Mouse (Mus musculus) intestine, embryonic 16.5 days (tissue): ENCODE data around the gene Ece1. TPM values are rescaled to one million over a fixed set of nuclear protein-coding genes. Genes with fewer than 3 reads are reported as not detected.

Experiments
- ATAC-seq: fragments of 200-750 bp; cut with Nextera tagmentation; 2 replicates; pipeline ENCODE4 v1.8.0; 2017; ENCODE audit warnings: moderate TSS enrichment, moderate library complexity
- H3K27ac ChIP-seq: fragments of 300-500 bp; sonication (generic); 2 replicates; pipeline ENCODE4 v1.5.1; 2014; ENCODE audit warnings: mild to moderate bottlenecking, low read length
- H3K27me3 ChIP-seq: fragments of 300-500 bp; sonication (generic); replicated peaks from 2 replicates; pipeline ENCODE4 v1.6.1; 2014; ENCODE audit warnings: low read length, control low read depth, mixed read lengths; ENCODE audit not compliant: control insufficient read depth, insufficient read depth
- H3K36me3 ChIP-seq: fragments of 300-500 bp; sonication (generic); 2 replicates; pipeline ENCODE4 v1.6.1; 2014; ENCODE audit warnings: low read length, control low read depth; ENCODE audit not compliant: control insufficient read depth, insufficient read depth
- H3K4me1 ChIP-seq: fragments of 300-500 bp; sonication (generic); 2 replicates; pipeline ENCODE4 v1.6.1; 2014; ENCODE audit warnings: low read length, control low read depth, mixed read lengths; ENCODE audit not compliant: control insufficient read depth, insufficient read depth
- H3K4me2 ChIP-seq: fragments of 300-500 bp; sonication (generic); 2 replicates; pipeline ENCODE4 v1.6.1; 2014; ENCODE audit warnings: low read depth, low read length, control low read depth
- H3K4me3 ChIP-seq: fragments of 300-500 bp; sonication (generic); 2 replicates; pipeline ENCODE4 v1.5.1; 2014; ENCODE audit warnings: mild to moderate bottlenecking, low read length
- H3K9ac ChIP-seq: fragments of 300-500 bp; sonication (generic); 2 replicates; pipeline ENCODE4 v1.6.1; 2014; ENCODE audit warnings: low read depth, low read length
- H3K9me3 ChIP-seq: fragments of 300-500 bp; sonication (generic); 2 replicates; pipeline ENCODE4 v1.6.1; 2016; ENCODE audit warnings: low read length, control low read depth; ENCODE audit not compliant: control insufficient read depth
- WGBS: fragments of 180-500 bp; shearing (Covaris S2); extraction: QIAGEN DNeasy Blood & Tissue Kit; methylation state at CpG from one replicate; pipeline ENCODE4 v1.1.7; 2014; 5-methylcytosine and 5-hydroxymethylcytosine counted together
- polyA plus RNA-seq: library from polyadenylated mRNA; unstranded; fragments of >200 nt; fragmentation: Nextera tagmentation; extraction: Ambion mirVana; gene quantifications from 2 replicates; pipeline ENCODE4 v1.2.1, GENCODE M21; 2015

Ece1 gene
- polyA plus RNA-seq, 1 experiment from 2014 or later = 56.0 TPM

- Histone ChIP-seq H3K27me3 (no peaks in the 10 kb centered on the region), H3K4me1 (peaks cover 66% of the 10 kb centered on the region), H3K9me3 (no peaks in the 10 kb centered on the region), H3K9ac (peak overlapping the region; percentile 53), H3K4me2 (peak overlapping the region; percentile 39), H3K36me3 (no peaks in the 10 kb centered on the region), H3K27ac (peak overlapping the region; percentile 63), H3K4me3 (peak overlapping the region; percentile 19)
- 36% methylated on average over 9 of the region's 9 CpGs for WGBS
- no peak for ATAC-seq
Observed at GRCm38 (mm10) chr4:137864769-137865168, 2.7 kb downstream of the Ece1 start.

GRCm38 (mm10) chr4:137865221-137865641 is 3.2 kb downstream of the Ece1 start:
- peaks cover 68% of the 10 kb centered on the region for H3K4me1 ChIP-seq
- H3K27ac ChIP-seq = peak overlapping the region; percentile 63
- H3K27me3 ChIP-seq = no peaks in the 10 kb centered on the region
- peak overlapping the region; percentile 53 for H3K9ac ChIP-seq
- no peak for ATAC-seq
- H3K9me3 ChIP-seq = no peaks in the 10 kb centered on the region
- peak overlapping the region; percentile 19 for H3K4me3 ChIP-seq
- peak overlapping the region; percentile 39 for H3K4me2 ChIP-seq
- WGBS = 54% methylated on average over 10 of the region's 10 CpGs
- H3K36me3 ChIP-seq = no peaks in the 10 kb centered on the region

GRCm38 (mm10) chr4:137866206-137866863 is 4.3 kb downstream of the Ece1 start:
- 47% methylated on average over 19 of the region's 19 CpGs for WGBS
- Histone ChIP-seq H3K27me3 (no peaks in the 10 kb centered on the region), H3K27ac (0 out of 2 replicates have a peak overlapping the region, but pooled peaks have one; percentile 6), H3K4me3 (no peak overlapping the region), H3K36me3 (no peaks in the 10 kb centered on the region), H3K9ac (no peak overlapping the region), H3K4me2 (0 out of 2 replicates have a peak overlapping the region, but pooled peaks have one; percentile 6), H3K4me1 (peaks cover 75% of the 10 kb centered on the region), H3K9me3 (no peaks in the 10 kb centered on the region)
- no peak for ATAC-seq

- WGBS = 31% methylated on average over 4 of the region's 4 CpGs
Observed at GRCm38 (mm10) chr4:137867225-137867624, 5.2 kb downstream of the Ece1 start.

DNA sequence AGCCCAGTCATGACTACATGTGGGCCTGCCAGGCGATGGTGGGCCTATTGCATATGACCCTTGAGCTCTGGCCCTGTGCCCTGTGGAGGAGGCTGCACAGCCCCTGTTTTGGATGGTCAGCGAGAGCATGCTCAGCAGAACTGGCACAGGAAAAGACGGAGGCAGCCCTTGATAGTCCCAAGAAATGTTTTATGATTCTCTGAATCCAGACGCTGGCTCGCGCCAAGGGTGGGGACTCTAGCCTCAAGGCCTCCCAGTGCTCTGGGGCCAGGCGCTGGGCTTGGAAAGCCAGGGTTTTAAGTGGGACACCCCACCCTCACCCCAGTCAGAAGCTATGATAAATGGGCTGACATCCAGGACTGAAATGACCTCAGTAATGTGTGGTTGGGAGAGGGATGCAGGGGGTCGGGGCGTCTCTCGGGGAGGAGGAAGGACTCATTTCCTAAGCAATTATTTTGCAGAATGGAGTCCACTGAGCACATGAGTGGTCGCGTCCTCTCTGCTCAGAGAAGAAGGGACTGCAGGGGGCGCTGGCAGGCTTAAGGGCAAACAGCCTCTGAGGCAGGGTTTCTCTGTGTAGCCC is 5.7 kb downstream of the Ece1 start:
- peak overlapping the region; percentile 53 for H3K27ac ChIP-seq
- H3K4me1 ChIP-seq = peaks cover 79% of the 10 kb centered on the region
- peak overlapping the region; percentile 35; the same call in 1 of the 2 replicates for H3K9ac ChIP-seq

More at GRCm38 (mm10) chr4:137867225-137867624, 5.2 kb downstream of the Ece1 start:
- Histone ChIP-seq H3K27ac (peak overlapping the region; percentile 53), H3K4me3 (no peak overlapping the region), H3K27me3 (no peaks in the 10 kb centered on the region), H3K36me3 (no peaks in the 10 kb centered on the region), H3K4me1 (peaks cover 76% of the 10 kb centered on the region), H3K4me2 (peak overlapping the region; percentile 5; the same call in 1 of the 2 replicates), H3K9me3 (no peaks in the 10 kb centered on the region), H3K9ac (peak overlapping the region; percentile 35; the same call in 1 of the 2 replicates)
- ATAC-seq = peak; percentile 21; the same call in 1 of the 2 replicates

DNA sequence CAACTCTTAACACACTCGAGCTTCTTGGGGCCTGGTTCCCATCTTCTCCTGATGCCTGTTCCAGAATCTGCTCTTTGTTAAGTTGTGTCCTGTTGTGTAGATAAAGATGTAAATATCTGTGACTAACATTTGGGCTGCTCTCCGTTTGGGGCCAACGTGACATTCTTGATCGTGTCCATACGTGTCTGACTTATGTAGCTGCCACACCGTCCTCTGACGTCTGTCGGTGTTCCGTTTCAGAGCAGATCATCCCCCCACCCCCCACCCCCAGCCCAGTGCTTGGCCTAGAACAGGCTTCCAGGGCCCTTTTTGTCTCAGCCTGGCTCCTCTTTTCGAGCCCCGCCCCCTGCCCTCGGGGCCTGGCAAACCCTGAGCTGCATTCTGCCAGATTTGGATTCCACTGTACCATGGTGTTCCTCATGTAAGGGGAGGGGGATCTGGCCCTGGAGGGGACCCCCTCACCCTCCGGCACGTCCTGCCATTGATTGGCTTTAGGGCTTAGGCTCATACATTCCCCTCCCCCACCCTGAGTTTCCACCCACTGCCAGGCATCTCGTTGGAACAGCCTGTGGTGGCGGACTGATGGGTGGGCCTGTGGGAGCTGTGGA is 7.7 kb downstream of the Ece1 start:
- no peaks in the 10 kb centered on the region for H3K36me3 ChIP-seq
- WGBS = 40% methylated on average over 16 of the region's 16 CpGs
- H3K4me1 ChIP-seq = peaks cover 72% of the 10 kb centered on the region
- no peaks in the 10 kb centered on the region for H3K27me3 ChIP-seq
- ATAC-seq = peak; percentile 19; the same call in 1 of the 2 replicates
- H3K9ac ChIP-seq = no peak overlapping the region; the same call in 1 of the 2 replicates
- H3K9me3 ChIP-seq = no peaks in the 10 kb centered on the region
- H3K4me3 ChIP-seq = no peak overlapping the region
- H3K27ac ChIP-seq = no peak overlapping the region
- no peak overlapping the region for H3K4me2 ChIP-seq

More for the DNA sequence above, 5.7 kb downstream of the Ece1 start:
- peak; percentile 36 for ATAC-seq
- no peaks in the 10 kb centered on the region for H3K36me3 ChIP-seq
- H3K9me3 ChIP-seq = no peaks in the 10 kb centered on the region
- WGBS = 36% methylated on average over 13 of the region's 13 CpGs
- H3K4me3 ChIP-seq = no peak overlapping the region
- no peaks in the 10 kb centered on the region for H3K27me3 ChIP-seq
- peak overlapping the region; percentile 5; the same call in 1 of the 2 replicates for H3K4me2 ChIP-seq

DNA sequence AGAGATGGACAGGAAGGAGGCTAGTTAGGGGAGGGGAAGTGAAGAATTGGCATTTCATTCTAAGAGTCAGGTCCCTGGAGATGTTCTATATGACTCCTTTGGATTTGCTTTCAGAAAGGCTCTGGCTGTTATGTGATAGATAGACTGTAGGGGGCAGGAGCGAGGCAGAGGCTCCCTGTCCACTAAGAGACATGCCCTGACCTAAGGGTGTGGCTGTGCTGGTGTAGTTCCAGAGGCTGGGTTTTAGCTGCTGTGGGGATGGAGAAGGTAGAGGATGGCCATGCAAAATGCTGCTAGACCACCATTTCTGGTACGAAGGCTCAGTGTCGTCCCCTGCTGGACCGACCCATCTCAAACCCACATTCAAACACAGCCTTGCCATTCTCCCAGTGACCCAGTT is 8.9 kb downstream of the Ece1 start:
- Histone ChIP-seq H3K4me1 (peaks cover 65% of the 10 kb centered on the region), H3K36me3 (no peaks in the 10 kb centered on the region), H3K9ac (no peak overlapping the region), H3K27me3 (no peaks in the 10 kb centered on the region), H3K27ac (no peak overlapping the region), H3K4me2 (no peak overlapping the region), H3K4me3 (no peak overlapping the region), H3K9me3 (no peaks in the 10 kb centered on the region)
- no peak for ATAC-seq
- 83% methylated on average over 4 of the region's 4 CpGs for WGBS

GRCm38 (mm10) chr4:137871431-137871830 is 9.4 kb downstream of the Ece1 start:
- H3K4me1 ChIP-seq = peaks cover 61% of the 10 kb centered on the region
- H3K27me3 ChIP-seq = no peaks in the 10 kb centered on the region
- H3K36me3 ChIP-seq = no peaks in the 10 kb centered on the region
- H3K9ac ChIP-seq = no peak overlapping the region
- no peak for ATAC-seq
- WGBS = 89% methylated on average over 8 of the region's 8 CpGs
- H3K9me3 ChIP-seq = no peaks in the 10 kb centered on the region
- no peak overlapping the region for H3K4me3 ChIP-seq
- no peak overlapping the region for H3K4me2 ChIP-seq
- H3K27ac ChIP-seq = no peak overlapping the region

DNA sequence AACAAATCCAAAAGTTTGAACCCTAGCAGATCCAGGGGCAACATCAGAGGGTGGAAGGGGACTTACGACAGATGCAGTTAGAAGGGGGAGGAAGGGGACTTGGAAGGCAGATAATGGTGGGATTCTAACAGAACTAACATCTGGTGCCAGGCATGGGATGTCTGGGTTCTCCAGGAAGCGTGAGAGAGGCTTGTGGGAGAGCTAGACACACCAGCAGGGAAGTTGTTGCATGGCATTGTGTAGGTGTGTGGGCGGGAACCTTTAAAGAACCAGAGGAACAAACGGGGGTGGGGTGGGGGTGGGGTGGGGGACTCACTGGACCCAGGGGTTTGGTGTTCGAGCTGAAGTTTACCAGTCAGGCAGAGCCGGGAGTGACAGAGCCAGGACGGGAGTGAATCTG is 12.3 kb downstream of the Ece1 start:
- peaks cover 46% of the 10 kb centered on the region for H3K4me1 ChIP-seq
- H3K9me3 ChIP-seq = no peaks in the 10 kb centered on the region
- ATAC-seq = no peak
- no peaks in the 10 kb centered on the region for H3K27me3 ChIP-seq
- 0 out of 2 replicates have a peak overlapping the region, but pooled peaks have one; percentile 14 for H3K9ac ChIP-seq
- no peaks in the 10 kb centered on the region for H3K36me3 ChIP-seq
- 33% methylated on average over 7 of the region's 7 CpGs for WGBS
- 0 out of 2 replicates have a peak overlapping the region, but pooled peaks have one; percentile 45 for H3K27ac ChIP-seq
- no peak overlapping the region for H3K4me2 ChIP-seq
- no peak overlapping the region for H3K4me3 ChIP-seq
